Mouse (Mus musculus) right cerebral cortex, postnatal 25 days (tissue): ENCODE measurements around the gene Rapgef4.

Experiments
- DNase-seq: peaks from one replicate; pipeline ENCODE4 v3.0.0; 2022

Rapgef4 gene

GRCm38 (mm10) chr2:72201506-72201905 lies 220.5 kb downstream of the Rapgef4 start:
- no peak for DNase-seq

DNA sequence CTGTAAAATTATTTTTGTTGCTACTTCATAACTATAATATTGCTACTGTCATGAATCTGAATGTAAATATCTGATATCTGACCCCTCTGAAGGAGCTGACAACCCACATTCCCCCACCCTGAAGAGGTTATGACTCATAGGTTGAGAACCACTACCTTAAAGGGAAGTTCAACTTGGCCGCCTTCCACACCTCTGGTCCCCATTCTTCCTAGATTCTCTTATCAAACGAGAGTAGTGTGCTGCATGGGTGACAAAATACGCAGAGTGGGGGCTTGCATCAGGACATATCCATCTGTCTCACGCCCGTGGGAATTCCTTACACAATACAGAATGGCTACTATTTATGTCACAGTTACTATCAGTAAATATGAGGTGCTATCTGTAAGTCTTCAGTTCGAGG lies 221.2 kb downstream of the Rapgef4 start:
- no peak for DNase-seq

DNA sequence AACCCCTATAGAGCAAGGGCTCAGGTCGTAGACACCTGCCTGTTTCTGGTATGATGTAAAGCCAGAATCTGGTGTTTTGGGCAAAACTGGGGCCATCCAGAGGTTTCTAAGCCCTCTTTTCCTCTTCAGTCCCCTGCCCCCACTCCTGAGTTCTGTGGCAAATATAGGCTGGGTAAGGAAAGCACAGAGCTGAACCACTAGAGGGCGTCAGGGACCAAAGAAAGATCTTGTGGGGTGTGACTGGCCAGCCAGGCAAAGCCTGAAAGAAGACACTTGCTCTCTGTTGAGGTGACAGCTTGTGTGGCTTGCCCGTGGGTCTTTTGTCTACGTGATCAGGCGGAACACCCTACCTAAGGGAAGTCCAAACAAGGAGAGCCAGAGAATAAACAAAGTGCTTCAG lies 222.6 kb downstream of the Rapgef4 start:
- peak; percentile 59 for DNase-seq

GRCm38 (mm10) chr2:72205869-72206268 lies 224.8 kb downstream of the Rapgef4 start:
- no peak for DNase-seq

- DNase-seq: no peak
Measured at GRCm38 (mm10) chr2:72206530-72207248, 225.6 kb downstream of the Rapgef4 start.

GRCm38 (mm10) chr2:72217336-72217735 lies 236.3 kb downstream of the Rapgef4 start:
- no peak for DNase-seq

DNA sequence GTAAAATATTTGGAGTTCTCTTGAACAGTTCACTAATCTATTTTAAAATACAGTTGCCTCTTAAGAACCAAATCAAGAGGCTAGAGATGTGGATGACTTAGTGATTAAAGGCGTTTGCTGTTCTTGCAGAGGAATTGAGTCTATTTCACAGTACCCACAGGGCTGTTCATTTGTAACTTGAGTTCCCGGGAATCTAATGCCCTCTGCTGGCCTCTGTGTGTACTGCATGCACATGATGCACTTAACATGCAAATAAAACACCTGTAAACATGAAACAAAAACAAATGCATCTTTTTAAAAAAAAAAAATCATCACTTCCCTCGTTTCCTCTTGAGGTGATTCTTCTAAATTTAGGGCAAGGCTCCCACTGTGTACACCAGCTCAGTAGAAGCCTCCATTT lies 238.9 kb downstream of the Rapgef4 start:
- no peak for DNase-seq

DNA sequence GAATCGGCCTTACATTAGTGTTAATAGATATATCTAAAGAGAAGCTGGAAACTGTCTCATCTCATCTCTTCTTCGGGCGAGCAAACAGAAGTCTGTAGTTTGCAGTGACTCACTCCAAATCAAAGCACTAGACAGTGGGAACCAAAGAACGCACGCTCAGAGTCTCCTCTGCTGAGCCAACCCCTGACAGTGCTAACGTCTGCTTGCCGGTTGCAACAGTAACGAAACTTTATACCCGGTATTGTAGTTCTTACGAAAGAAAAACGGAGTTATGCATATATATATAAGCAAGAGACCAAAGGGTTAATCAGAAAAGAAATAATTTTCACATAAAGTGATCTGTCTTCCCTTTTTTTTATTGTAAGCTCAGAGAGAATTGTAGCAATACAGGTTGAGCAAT lies 240.2 kb downstream of the Rapgef4 start:
- no peak for DNase-seq

DNA sequence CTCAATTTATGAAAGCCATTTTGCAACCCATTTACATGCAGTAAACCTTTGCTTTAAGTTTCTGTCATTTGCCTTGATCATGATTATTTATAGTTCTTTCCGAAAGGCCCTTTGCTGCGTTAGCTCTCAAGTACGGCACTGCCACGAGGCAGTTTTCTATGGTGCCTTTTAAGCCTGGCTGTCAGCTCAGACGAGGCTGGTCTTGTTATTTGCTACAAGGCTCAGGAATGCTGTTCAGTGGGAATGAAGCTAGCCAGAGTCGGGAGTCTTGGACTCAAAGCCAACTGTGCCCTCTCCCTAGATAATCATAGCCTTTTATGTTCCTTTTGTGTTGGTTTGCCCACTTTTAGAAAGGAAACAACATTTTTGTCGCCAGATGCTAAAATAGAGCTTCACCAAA lies 240.7 kb downstream of the Rapgef4 start:
- no peak for DNase-seq

DNA sequence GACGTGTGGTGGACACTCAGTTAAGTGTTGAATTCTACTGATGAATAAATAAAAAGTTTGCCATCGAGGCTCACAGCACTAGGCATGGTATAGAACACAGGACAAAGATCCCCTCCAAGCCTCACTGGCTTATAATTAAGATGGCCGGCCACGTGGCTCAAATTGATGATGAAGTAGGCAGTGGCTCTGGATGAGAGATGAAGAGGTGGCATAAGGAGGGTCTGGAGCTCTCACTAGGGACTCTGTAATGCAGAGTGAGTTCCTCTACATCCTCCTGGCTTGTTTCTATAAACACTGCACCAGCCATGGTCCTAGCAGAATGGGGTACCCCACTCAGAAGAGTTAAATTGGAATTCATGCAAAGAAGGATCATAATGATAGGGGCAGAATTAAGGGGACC lies 241.2 kb downstream of the Rapgef4 start:
- DNase-seq: no peak

DNA sequence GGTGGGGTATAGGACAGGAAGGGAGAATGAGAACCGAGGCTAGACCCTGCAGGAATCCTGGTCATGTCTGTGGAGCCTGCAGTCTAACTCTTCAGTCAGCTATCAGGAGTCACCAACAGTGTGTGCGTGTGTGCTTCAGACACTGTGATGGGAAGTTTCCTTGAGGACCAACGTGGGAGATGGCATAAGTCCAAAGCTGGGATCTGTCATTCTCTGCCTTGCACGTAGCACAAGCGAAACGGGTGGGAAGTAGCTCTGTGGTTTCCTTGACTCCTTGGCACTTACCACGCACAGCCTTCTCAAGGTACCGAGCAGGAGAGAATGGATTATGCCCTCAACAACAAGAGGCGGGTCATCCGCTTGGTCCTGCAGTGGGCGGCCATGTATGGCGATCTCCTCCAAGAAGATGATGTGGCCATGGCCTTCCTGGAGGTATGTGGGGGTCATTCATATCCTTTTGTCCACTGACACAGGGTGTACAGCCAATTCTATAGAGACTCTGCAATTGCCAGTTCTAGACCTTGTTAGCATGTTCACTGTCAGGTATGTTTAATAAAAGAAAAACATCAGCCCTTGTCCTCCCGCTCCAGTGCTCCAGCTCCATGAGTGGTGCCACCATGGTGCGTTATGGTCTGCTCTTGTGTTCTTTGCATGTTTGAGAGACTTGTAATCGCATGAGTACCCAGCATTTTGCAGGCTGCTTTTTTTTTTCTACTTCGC lies 241.9 kb downstream of the Rapgef4 start:
- no peak for DNase-seq

DNA sequence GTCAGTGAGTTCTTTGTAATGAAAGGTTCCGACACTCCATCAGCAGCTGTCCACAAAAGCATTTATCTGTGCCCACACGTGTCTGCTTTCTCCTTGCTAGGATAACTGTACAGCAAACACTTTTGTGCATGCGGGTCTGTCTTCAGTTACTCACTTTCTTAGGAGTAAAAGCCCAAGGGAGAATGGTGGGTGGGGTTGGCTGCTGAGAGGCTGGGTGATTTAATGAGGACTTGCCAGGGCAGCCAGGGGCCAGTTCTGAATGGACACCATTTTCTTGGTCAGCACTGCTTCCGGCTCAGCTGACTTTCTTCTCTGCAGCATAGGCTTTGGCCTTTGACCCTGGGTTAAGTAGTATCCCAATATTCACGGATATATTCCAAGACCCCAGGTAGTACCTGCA lies 242.4 kb downstream of the Rapgef4 start:
- DNase-seq: no peak

DNA sequence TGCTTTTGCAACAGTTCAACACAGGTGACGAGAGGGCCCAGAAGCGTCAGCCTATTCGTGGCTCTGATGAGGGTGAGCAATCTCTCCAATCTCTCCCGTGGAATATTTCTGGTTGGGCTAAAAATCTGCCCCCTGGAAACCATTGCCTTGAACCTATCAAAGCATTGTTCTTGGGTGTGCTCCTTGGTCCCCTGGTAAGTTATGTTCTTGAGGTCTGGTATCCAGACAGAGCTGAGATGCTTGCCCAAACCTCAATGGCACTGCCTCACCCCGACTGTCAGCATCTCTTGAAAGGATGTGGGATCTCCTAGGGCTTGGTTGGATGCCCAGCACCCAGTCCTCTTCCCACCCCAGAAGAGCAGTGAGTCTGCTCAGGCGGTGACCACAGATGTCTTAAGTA lies 245.0 kb downstream of the Rapgef4 start:
- no peak for DNase-seq

- DNase-seq: no peak
Measured at GRCm38 (mm10) chr2:72227416-72227815, 246.4 kb downstream of the Rapgef4 start.

DNA sequence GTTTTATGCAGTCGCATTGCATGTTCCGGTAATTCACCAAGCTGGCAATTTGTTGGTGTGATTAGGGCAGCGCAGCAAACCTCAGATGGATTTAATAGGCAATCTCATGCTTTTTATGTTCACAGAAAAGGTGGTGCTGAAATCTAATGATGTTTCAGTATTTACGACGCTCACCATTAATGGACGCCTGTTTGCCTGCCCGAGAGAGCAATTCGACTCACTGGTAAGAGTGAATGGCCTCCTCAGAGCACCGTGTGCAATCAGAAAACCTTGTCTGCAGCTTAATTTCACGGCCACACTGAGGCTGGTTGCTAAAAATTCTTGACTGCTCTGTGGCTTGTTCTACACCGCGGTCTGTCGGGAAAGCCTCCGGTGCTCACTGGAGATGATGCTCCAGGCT lies 247.8 kb downstream of the Rapgef4 start:
- DNase-seq: no peak

DNA sequence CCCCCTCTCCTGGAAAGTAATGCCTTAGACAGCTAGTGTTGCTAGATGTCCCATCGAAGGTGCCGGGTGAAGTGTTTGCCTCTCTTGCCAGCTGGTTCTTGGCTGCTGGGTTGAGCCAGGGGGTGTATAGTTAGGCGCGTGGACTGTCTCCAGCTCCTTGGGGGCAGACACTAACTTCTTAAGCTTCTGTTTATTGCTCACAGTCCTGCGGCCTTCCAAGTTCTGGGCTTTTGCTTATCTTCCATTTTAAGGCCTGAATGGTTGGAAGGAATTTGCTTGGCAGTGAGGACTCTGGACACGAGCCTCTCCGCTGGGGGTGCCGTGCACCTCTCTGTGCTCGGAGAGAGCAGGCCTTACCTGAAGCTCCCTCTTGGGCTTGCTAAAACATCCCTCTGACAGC lies 249.5 kb downstream of the Rapgef4 start:
- no peak for DNase-seq

GRCm38 (mm10) chr2:72234085-72234484 lies 253.0 kb downstream of the Rapgef4 start:
- DNase-seq: no peak

DNA sequence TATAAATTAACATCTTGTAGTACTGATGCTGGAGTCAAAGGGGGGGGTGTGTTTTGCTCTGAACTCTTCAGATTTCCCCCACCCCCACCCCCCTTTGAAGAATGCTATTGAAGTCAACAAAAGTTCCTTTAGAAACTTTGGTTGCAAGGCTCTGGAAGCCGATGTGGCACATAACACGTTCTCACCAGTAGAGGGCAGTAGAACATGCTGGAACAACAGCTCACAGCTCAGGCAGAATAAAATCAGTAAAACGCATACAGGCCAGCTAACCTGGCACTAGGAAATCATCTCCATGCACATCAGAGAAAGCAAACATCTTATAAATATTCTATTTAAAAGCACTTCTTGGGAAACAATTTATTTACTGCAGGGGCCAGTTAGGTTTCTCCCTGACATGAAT lies 253.9 kb downstream of the Rapgef4 start:
- DNase-seq: peak; percentile 61

GRCm38 (mm10) chr2:72235361-72235901 lies 254.4 kb downstream of the Rapgef4 start:
- DNase-seq: no peak

DNA sequence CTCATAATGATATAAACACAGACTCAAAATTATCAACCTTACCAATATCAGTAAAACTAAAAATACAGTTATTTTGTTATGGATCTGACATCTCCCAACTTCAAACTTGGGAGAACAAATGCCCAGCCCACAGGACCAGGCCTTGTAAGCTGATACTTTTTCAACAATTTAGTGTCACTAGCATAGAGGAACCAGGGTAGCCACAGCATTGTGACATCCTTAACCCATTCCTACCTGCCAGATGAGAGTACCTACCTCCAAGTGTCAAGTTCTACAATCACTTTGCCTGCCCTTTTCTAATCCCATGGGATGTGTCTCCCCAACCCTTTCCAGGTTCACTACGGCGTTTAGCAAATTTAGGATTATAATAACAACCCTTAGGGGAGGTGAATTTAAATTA lies 257.4 kb downstream of the Rapgef4 start:
- DNase-seq: no peak

DNA sequence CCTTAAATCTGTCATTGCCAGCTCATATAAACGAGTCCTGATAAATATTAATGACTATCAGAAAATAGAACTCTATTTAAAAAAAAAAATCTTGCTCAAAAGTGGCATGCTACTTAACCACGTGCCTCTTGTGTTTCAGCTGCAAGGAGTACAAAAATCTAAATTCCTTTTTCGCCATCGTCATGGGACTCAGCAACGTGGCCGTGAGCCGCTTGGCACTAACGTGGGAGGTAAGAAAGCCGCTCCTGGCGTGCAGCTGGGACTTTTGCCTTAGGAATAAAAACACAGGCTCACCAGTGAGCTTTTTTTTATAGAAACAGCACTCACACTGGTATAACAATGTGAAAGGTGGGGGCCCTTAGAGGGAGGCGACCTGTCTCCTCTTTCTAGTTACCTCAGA lies 257.9 kb downstream of the Rapgef4 start:
- DNase-seq: peak; percentile 43

DNA sequence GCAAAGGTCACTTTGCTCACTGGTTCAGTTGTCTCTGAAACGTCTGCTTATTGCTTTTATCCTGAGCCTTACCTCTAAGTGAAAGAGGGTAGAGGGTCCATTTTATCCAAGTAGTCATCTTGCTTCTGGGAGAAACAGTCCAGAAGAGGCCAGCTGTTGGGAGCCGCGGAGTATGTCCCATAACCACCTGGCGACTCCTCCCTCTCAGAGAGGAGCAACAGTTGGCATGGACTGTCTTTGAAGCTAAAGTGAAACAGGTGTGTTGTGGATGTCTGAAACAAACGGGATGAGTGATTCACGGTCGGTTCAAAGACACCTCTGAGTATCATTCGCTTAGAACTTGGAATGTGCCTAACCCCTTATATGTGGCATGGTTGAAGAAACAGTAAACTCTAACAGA lies 258.4 kb downstream of the Rapgef4 start:
- no peak for DNase-seq

DNA sequence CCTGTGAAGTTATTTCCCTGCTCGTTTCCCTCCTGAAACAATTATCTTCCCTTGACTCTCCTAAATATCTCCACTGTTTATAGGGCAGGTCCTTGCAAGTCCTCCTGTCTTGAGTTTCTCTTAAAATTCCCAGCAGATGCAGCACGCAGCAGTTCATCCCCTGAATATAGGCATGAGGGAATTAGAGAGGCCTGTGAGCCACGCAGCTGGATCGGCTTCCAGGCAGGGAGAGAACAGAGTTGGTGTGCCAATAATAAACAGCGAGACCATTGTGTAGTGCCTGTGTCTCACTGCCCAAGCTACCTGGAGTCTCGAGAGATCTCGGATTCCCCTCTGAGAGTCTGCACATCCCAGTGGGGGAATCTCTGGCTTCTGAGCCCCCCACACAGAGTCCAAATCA lies 259.0 kb downstream of the Rapgef4 start:
- no peak for DNase-seq

- DNase-seq: no peak
Measured at GRCm38 (mm10) chr2:72240691-72241090, 259.7 kb downstream of the Rapgef4 start.
